Mouse (Mus musculus): Measurements from ENCODE around the gene Spred2.

- TF ChIP-seq GATA1 (IDR thresholded peaks at IDR 0.05; ENCODE audit: borderline replicate concordance, low read length) (no peak), FLI1 (IDR thresholded peaks at IDR 0.05; ENCODE audit: low read length) (no peak)
Observed at GRCm38 (mm10) chr11:19950169-19950568, 26.0 kb downstream of the Spred2 start.

Measured in megakaryocyte, embryonic 14.5 days (primary cell).